Mouse (Mus musculus) heart, embryonic 14.5 days (tissue): ENCODE measurements at regions not wholly inside any gene's neighbourhood (a gene's known extent, or its start where the extent isn't known, plus 50 kb on each side); places are given as distances from the start of the nearest gene placed in this dataset.

ENCODE experiments used
- ATAC-seq: fragments of 200-750 bp; cut with Nextera tagmentation; 2 replicates; pipeline ENCODE4 v1.8.0; 2017; ENCODE audit warnings: low read depth, moderate TSS enrichment; ENCODE audit not compliant: insufficient number of reproducible peaks, insufficient read depth, low FRiP score
- H3K27ac ChIP-seq, 2 experiments: fragments of 200-500 bp in 1 of 2; fragments of 300-500 bp in 1 of 2; sonication (generic) in 1 of 2; replicated peaks in 1 of 2; 2 replicates each; pipeline ENCODE4 v1.5.1; 2012 to 2014; ENCODE audit warnings: low read depth in 2 of 2, low read length in 2 of 2, control low read depth in 1 of 2, mild to moderate bottlenecking in 1 of 2, mixed read lengths in 1 of 2; ENCODE audit not compliant: control insufficient read depth in 1 of 2, insufficient read depth in 1 of 2
- H3K27me3 ChIP-seq: fragments of 300-500 bp; sonication (generic); 2 replicates; pipeline ENCODE4 v1.6.1; 2014; ENCODE audit warnings: mild to moderate bottlenecking, low read length, control low read depth; ENCODE audit not compliant: control insufficient read depth, insufficient read depth
- H3K36me3 ChIP-seq: fragments of 300-500 bp; sonication (generic); 2 replicates; pipeline ENCODE4 v1.6.1; 2014; ENCODE audit warnings: mild to moderate bottlenecking, control low read depth, low read length, mixed read lengths; ENCODE audit not compliant: control insufficient read depth, insufficient read depth
- H3K4me1 ChIP-seq, 2 experiments: fragments of 200-500 bp in 1 of 2; fragments of 300-500 bp in 1 of 2; sonication (generic) in 1 of 2; 2 replicates each; pipeline ENCODE4 v1.6.1; 2012 to 2014; ENCODE audit warnings: low read length in 2 of 2, control low read depth in 1 of 2, mixed read lengths in 1 of 2; ENCODE audit not compliant: control insufficient read depth in 2 of 2, insufficient read depth in 2 of 2
- H3K4me2 ChIP-seq: fragments of 300-500 bp; sonication (generic); 2 replicates; pipeline ENCODE4 v1.6.1; 2014; ENCODE audit warnings: mild to moderate bottlenecking, low read length
- H3K4me3 ChIP-seq, 2 experiments: fragments of 200-500 bp in 1 of 2; fragments of 300-500 bp in 1 of 2; sonication (generic) in 1 of 2; 2 replicates each; pipeline ENCODE4 v1.5.1; 2012 to 2014; ENCODE audit warnings: low read length in 2 of 2, mild to moderate bottlenecking in 2 of 2, control low read depth in 1 of 2, low read depth in 1 of 2, moderate library complexity in 1 of 2; ENCODE audit not compliant: control insufficient read depth in 1 of 2, insufficient read depth in 1 of 2
- H3K9ac ChIP-seq: fragments of 300-500 bp; sonication (generic); 2 replicates; pipeline ENCODE4 v1.6.1; 2014; ENCODE audit warnings: mild to moderate bottlenecking, low read length
- H3K9me3 ChIP-seq: fragments of 300-500 bp; sonication (generic); 2 replicates; pipeline ENCODE4 v1.6.1; 2016; ENCODE audit warnings: low read length, control low read depth; ENCODE audit not compliant: control insufficient read depth
- WGBS: fragments of 180-500 bp; shearing (Covaris S2); extraction: QIAGEN DNeasy Blood & Tissue Kit; methylation state at CpG from one replicate; pipeline ENCODE4 v1.1.7; 2014; 5-methylcytosine and 5-hydroxymethylcytosine counted together

DNA sequence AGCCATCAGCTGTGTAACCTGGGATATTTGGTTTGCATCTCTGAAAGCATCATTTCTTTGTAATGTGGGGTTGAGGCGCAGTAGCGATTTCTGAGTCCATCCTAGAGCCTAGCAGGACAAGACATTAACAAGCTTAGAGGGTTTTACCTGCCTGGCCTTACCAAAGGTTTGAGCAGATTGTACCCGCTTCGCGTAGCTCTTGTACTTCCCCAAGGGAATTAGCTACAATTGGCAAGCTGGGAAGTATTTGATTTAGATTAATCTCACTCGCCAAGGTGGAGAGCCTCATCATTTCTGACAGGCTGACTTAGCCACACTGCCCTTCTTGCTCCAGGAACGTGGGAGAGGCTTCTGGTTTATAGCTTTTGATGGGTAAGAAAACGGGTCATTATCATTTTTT is 436.1 kb upstream of the Tle4 start:
- Histone ChIP-seq H3K27me3 (no peaks in the 10 kb centered on the region), H3K27ac (no peak overlapping the region), H3K9ac (no peak overlapping the region), H3K4me3 (no peak overlapping the region), H3K4me1 (no peaks in the 10 kb centered on the region), H3K9me3 (no peaks in the 10 kb centered on the region), H3K36me3 (no peaks in the 10 kb centered on the region), H3K4me2 (no peak overlapping the region)
- 68% methylated on average over 8 of the region's 8 CpGs for WGBS
- no peak for ATAC-seq

GRCm38 (mm10) chr19:15033396-15033795 is 435.5 kb upstream of the Tle4 start:
- Histone ChIP-seq H3K4me2 (no peak overlapping the region), H3K9ac (no peak overlapping the region), H3K9me3 (no peaks in the 10 kb centered on the region), H3K27me3 (no peaks in the 10 kb centered on the region), H3K4me1 (no peaks in the 10 kb centered on the region), H3K27ac (no peak overlapping the region), H3K4me3 (no peak overlapping the region), H3K36me3 (no peaks in the 10 kb centered on the region)
- ATAC-seq = no peak
- 68% methylated on average over 5 of the region's 5 CpGs for WGBS

DNA sequence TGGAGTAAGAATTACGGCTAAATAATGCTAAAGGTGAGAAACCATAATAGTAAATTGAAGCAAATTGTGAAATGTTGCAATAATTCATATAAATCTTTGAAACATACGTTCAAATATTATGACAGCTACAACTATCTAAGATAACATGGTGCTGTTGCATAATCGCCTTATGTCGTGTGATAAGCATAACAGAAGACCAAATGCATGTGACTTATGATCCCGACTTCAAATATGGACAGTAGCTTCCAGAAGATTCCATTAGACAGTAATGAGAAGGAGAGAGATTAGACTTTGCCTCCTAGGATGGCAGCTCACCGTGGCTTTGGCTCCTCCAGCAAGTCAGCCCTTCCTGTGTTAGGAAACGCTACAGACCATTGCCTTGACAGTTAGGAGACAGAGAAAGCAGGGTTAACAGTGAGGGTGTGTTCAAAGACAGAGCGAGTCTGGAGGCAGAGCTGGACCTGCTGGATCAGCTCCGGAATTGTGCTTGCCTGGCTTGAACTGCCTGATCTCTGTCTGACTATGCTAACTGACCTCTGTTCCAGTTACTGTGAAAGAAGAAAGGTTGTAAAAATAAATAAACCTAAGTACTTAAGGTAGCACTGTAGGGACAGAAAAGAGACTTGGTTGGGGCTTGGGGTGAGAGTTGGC is 434.6 kb upstream of the Tle4 start:
- no peak overlapping the region for H3K27ac ChIP-seq
- H3K9ac ChIP-seq = no peak overlapping the region
- H3K4me2 ChIP-seq = no peak overlapping the region
- no peak for ATAC-seq
- H3K4me1 ChIP-seq = no peaks in the 10 kb centered on the region
- 77% methylated on average over 9 of the region's 9 CpGs for WGBS
- H3K27me3 ChIP-seq = no peaks in the 10 kb centered on the region
- H3K9me3 ChIP-seq = no peaks in the 10 kb centered on the region
- no peaks in the 10 kb centered on the region for H3K36me3 ChIP-seq
- no peak overlapping the region for H3K4me3 ChIP-seq

GRCm38 (mm10) chr19:15031483-15031882 is 433.6 kb upstream of the Tle4 start:
- H3K27ac ChIP-seq = no peak overlapping the region
- ATAC-seq = no peak
- no peaks in the 10 kb centered on the region for H3K9me3 ChIP-seq
- H3K27me3 ChIP-seq = no peaks in the 10 kb centered on the region
- no peaks in the 10 kb centered on the region for H3K4me1 ChIP-seq
- no peak overlapping the region for H3K4me2 ChIP-seq
- no peaks in the 10 kb centered on the region for H3K36me3 ChIP-seq
- no peak overlapping the region for H3K9ac ChIP-seq
- no peak overlapping the region for H3K4me3 ChIP-seq

DNA sequence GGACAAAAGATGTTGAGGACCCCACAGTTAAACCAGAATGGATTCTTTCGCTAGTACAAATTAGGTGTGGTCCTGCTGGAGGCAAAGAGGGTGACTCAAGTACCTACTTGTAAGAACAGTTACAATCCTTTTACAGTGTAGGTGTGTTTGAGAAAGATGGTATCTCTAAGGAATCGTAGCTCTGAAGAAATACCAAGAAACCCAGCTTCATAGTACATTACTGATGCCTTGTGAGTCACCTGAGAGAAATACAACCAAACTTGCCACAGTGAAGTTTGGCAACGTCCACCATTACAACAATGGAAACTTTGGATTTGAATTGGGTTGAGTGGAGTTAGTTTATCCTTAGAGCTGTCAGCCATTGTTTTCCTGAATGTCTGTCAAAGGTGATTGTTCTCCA is 405.7 kb upstream of the Tle4 start:
- no peak overlapping the region for H3K27ac ChIP-seq
- H3K4me1 ChIP-seq = no peaks in the 10 kb centered on the region
- H3K4me3 ChIP-seq = no peak overlapping the region
- H3K36me3 ChIP-seq = no peaks in the 10 kb centered on the region
- H3K9me3 ChIP-seq = no peaks in the 10 kb centered on the region
- no peak overlapping the region for H3K9ac ChIP-seq
- ATAC-seq = no peak
- WGBS = 74% methylated on average over 3 of the region's 3 CpGs
- H3K27me3 ChIP-seq = no peaks in the 10 kb centered on the region
- no peak overlapping the region for H3K4me2 ChIP-seq

DNA sequence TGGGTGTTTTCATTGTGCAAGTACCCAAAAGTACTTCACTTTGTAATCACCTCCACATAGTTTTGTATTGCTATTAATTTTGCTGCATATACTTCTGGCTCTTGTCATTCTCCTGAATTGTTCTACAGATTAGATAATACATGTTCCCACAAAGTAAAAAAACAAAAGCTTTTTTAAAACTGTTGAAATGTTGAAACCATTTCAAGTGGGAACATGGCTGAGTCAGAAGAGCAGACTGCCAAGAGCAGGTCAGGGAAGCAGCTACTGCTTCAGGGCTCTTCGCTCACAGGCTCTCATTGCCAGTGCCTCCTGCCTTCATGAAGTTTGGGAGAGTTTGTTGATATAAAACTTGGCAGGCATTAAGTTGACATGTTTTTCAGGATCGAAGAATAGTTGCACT is 395.5 kb upstream of the Tle4 start:
- Histone ChIP-seq H3K9ac (no peak overlapping the region), H3K27ac (no peak overlapping the region), H3K4me1 (no peaks in the 10 kb centered on the region), H3K9me3 (no peaks in the 10 kb centered on the region), H3K27me3 (no peaks in the 10 kb centered on the region), H3K4me2 (no peak overlapping the region), H3K4me3 (no peak overlapping the region), H3K36me3 (no peaks in the 10 kb centered on the region)
- 56% methylated on average over 2 of the region's 2 CpGs for WGBS
- no peak for ATAC-seq

GRCm38 (mm10) chr19:14970161-14970560 is 372.3 kb upstream of the Tle4 start:
- no peaks in the 10 kb centered on the region for H3K27me3 ChIP-seq
- no peak overlapping the region for H3K9ac ChIP-seq
- no peak overlapping the region for H3K4me2 ChIP-seq
- H3K4me3 ChIP-seq = no peak overlapping the region
- no peak for ATAC-seq
- no peaks in the 10 kb centered on the region for H3K4me1 ChIP-seq
- no peaks in the 10 kb centered on the region for H3K36me3 ChIP-seq
- H3K9me3 ChIP-seq = no peaks in the 10 kb centered on the region
- 43% methylated on average over 1 of the region's 1 CpGs for WGBS
- no peak overlapping the region for H3K27ac ChIP-seq

GRCm38 (mm10) chr19:14968283-14968682 is 370.4 kb upstream of the Tle4 start:
- WGBS = 77% methylated on average over 3 of the region's 3 CpGs
- Histone ChIP-seq H3K4me3 (no peak overlapping the region), H3K36me3 (no peaks in the 10 kb centered on the region), H3K4me2 (no peak overlapping the region), H3K9me3 (no peaks in the 10 kb centered on the region), H3K9ac (no peak overlapping the region), H3K27ac (no peak overlapping the region), H3K4me1 (no peaks in the 10 kb centered on the region), H3K27me3 (no peaks in the 10 kb centered on the region)
- ATAC-seq = no peak
